Mouse (Mus musculus) liver, adult 2 months (tissue): ENCODE data around the gene Synpo2l.

Experiments
- CTCF ChIP-seq: fragments of 200-500 bp; IDR thresholded peaks from 2 replicates; pipeline ENCODE4 v1.5.1; 2011; ENCODE audit warnings: low read depth, low read length, control low read depth
- POLR2A ChIP-seq: fragments of 200-500 bp; IDR thresholded peaks from 2 replicates; pipeline ENCODE4 v1.6.1; 2011; ENCODE audit warnings: low read length, control low read depth; ENCODE audit not compliant: insufficient read depth; ENCODE audit errors: extremely low read depth

DNA sequence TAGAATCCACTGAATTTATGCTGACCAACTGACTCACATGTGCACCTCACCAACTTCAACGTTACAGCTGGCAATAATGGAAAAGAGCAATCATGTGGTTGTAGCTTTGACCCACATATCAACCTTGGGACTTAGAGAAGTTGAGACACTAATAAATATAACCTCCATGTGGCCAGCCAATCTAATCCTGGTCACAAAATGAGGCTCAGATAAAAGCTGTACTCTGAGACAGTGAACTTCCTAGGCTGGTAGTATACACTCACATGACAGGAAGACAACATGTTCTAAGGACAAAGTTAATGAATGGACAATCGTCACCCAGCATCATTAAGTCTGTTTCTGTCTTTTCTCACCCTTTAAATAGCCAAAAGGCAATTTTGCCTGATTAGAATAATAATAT is 41.7 kb downstream of the Synpo2l start:
- TF ChIP-seq POLR2A (no peak), CTCF (no peak)
